Mouse (Mus musculus): Measurements from ENCODE around the gene Fam84b.

The Fam84b gene

GRCm38 (mm10) chr15:60826226-60826625 is 27.4 kb downstream of the Fam84b start:
- DNase-seq = peak; percentile 76

- DNase-seq = peak; percentile 100
Measured at GRCm38 (mm10) chr15:60824751-60825227, 28.8 kb downstream of the Fam84b start.

- DNase-seq = peak; percentile 96
Measured at GRCm38 (mm10) chr15:60823870-60824709, 29.5 kb downstream of the Fam84b start.

GRCm38 (mm10) chr15:60823620-60823869 is 30.0 kb downstream of the Fam84b start:
- DNase-seq = peak; percentile 96

- DNase-seq = peak; percentile 97
Measured at GRCm38 (mm10) chr15:60822803-60823619, 30.6 kb downstream of the Fam84b start.

GRCm38 (mm10) chr15:60822101-60822802 is 31.3 kb downstream of the Fam84b start:
- peak; percentile 95 for DNase-seq

- peak; percentile 72 for DNase-seq
Measured at GRCm38 (mm10) chr15:60818500-60818899, 35.1 kb downstream of the Fam84b start.

GRCm38 (mm10) chr15:60816478-60816877 is 37.1 kb downstream of the Fam84b start:
- DNase-seq = no peak

GRCm38 (mm10) chr15:60814542-60814941 is 39.0 kb downstream of the Fam84b start:
- DNase-seq = peak; percentile 68

- DNase-seq = no peak
Measured at GRCm38 (mm10) chr15:60793041-60793673, 60.4 kb downstream of the Fam84b start.

GRCm38 (mm10) chr15:60789084-60789483 is 64.5 kb downstream of the Fam84b start:
- DNase-seq = no peak

GRCm38 (mm10) chr15:60783761-60784160 is 69.8 kb downstream of the Fam84b start:
- no peak for DNase-seq

GRCm38 (mm10) chr15:60779531-60779973 is 74.0 kb downstream of the Fam84b start:
- DNase-seq = peak; percentile 89

GRCm38 (mm10) chr15:60779063-60779462 is 74.5 kb downstream of the Fam84b start:
- peak; percentile 75 for DNase-seq

All from heart, adult 11 months (tissue).